Mouse (Mus musculus) hindbrain, embryonic 16.5 days (tissue): ENCODE measurements around the gene Ccl17. TPM values are rescaled to one million over a fixed set of nuclear protein-coding genes. Genes with fewer than 3 reads are reported as not detected.
A peak's percentile ranks its signal among the peaks of the same experiment; 100 is the strongest.

ENCODE experiments used
- ATAC-seq: fragments of 200-750 bp; cut with Nextera tagmentation; 2 replicates; pipeline ENCODE4 v1.8.0; 2017; ENCODE audit warnings: moderate TSS enrichment, moderate library complexity
- H3K27ac ChIP-seq: fragments of 300-500 bp; sonication (generic); 2 replicates; pipeline ENCODE4 v1.5.1; 2014; ENCODE audit warnings: low read depth, mild to moderate bottlenecking, control low read depth, low read length, moderate library complexity
- H3K27me3 ChIP-seq: fragments of 300-500 bp; sonication (generic); replicated peaks from 2 replicates; pipeline ENCODE4 v1.6.1; 2014; ENCODE audit warnings: low read length; ENCODE audit not compliant: control insufficient read depth, insufficient read depth
- H3K36me3 ChIP-seq: fragments of 300-500 bp; sonication (generic); 2 replicates; pipeline ENCODE4 v1.6.1; 2014; ENCODE audit warnings: mild to moderate bottlenecking, low read length, moderate library complexity, mixed read lengths; ENCODE audit not compliant: control insufficient read depth, insufficient read depth
- H3K4me1 ChIP-seq: fragments of 300-500 bp; sonication (generic); 2 replicates; pipeline ENCODE4 v1.6.1; 2014; ENCODE audit warnings: low read depth, low read length; ENCODE audit not compliant: control insufficient read depth, insufficient read depth
- H3K4me2 ChIP-seq: fragments of 300-500 bp; sonication (generic); 2 replicates; pipeline ENCODE4 v1.6.1; 2014; ENCODE audit warnings: mild to moderate bottlenecking, low read length, control low read depth, moderate library complexity
- H3K4me3 ChIP-seq: fragments of 300-500 bp; sonication (generic); 2 replicates; pipeline ENCODE4 v1.5.1; 2014; ENCODE audit warnings: mild to moderate bottlenecking, low read length, control low read depth, moderate library complexity
- H3K9ac ChIP-seq: fragments of 300-500 bp; sonication (generic); 2 replicates; pipeline ENCODE4 v1.6.1; 2014; ENCODE audit warnings: low read depth, mild to moderate bottlenecking, control low read depth, low read length, moderate library complexity
- H3K9me3 ChIP-seq: fragments of 300-500 bp; sonication (generic); 2 replicates; pipeline ENCODE4 v1.6.1; 2014; ENCODE audit warnings: mild to moderate bottlenecking, low read length, moderate library complexity; ENCODE audit not compliant: control insufficient read depth
- WGBS: fragments of 180-500 bp; shearing (Covaris S2); extraction: QIAGEN DNeasy Blood & Tissue Kit; methylation state at CpG from one replicate; pipeline ENCODE4 v1.1.7; 2014; 5-methylcytosine and 5-hydroxymethylcytosine counted together
- polyA plus RNA-seq: library from polyadenylated mRNA; unstranded; fragments of >200 nt; fragmentation: Nextera tagmentation; extraction: Ambion mirVana; gene quantifications from 2 replicates; pipeline ENCODE4 v1.2.1, GENCODE M21; 2015

Gene Ccl17
- polyA plus RNA-seq, 1 experiment from 2014 or later = 0.79 TPM

GRCm38 (mm10) chr8:94803551-94803950 is 6.7 kb upstream of the Ccl17 start:
- Histone ChIP-seq H3K27me3 (no peaks in the 10 kb centered on the region), H3K36me3 (no peaks in the 10 kb centered on the region), H3K4me1 (no peaks in the 10 kb centered on the region), H3K4me2 (no peak overlapping the region), H3K9me3 (no peaks in the 10 kb centered on the region), H3K27ac (no peak overlapping the region), H3K9ac (no peak overlapping the region), H3K4me3 (no peak overlapping the region)
- no peak for ATAC-seq
- 76% methylated on average over 6 of the region's 6 CpGs for WGBS

DNA sequence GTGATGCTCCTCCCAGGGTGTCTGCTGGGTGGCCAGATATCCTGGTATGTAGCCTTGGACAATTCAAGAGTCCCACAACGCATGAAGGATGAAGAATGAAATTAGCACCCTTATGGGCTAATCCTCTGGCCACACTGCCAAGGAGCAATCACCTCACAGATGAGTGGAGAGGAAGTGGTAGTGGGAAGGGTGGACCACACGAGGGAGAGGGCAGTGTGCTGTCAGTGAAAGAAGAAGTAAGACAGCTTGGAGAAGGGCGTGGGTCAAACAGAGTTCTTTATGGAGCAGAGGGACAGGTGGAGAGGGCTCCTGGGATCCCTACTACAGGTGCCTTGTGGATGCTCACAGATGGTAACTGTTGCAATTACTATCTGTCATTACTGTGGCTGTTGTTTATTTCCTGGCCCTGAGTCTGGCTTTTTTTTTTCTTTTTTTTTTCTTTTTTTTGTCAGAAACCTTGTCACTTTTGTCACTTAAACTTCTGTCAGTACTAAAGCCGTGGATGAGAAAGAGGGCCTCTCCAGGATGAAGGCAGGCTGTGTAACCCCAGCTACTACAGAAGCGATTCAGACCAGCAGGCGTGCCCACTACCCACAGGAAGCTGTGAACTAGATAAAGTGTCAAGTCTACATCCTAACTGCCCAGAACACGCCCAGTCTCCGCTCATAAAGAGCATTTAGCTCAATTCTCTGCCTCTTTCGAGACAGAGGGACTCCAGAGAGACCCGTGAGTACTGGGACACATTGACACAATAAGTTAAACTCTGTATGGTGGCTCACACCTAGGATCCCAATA is 5.5 kb upstream of the Ccl17 start:
- 82% methylated on average over 10 of the region's 10 CpGs for WGBS
- no peaks in the 10 kb centered on the region for H3K36me3 ChIP-seq
- no peaks in the 10 kb centered on the region for H3K4me1 ChIP-seq
- H3K27ac ChIP-seq = no peak overlapping the region
- H3K27me3 ChIP-seq = no peaks in the 10 kb centered on the region
- no peak for ATAC-seq
- H3K9ac ChIP-seq = no peak overlapping the region
- H3K4me3 ChIP-seq = no peak overlapping the region
- H3K9me3 ChIP-seq = no peaks in the 10 kb centered on the region
- H3K4me2 ChIP-seq = no peak overlapping the region

GRCm38 (mm10) chr8:94805811-94806210 is 4.4 kb upstream of the Ccl17 start:
- ATAC-seq = no peak
- no peaks in the 10 kb centered on the region for H3K4me1 ChIP-seq
- no peaks in the 10 kb centered on the region for H3K36me3 ChIP-seq
- no peak overlapping the region for H3K4me3 ChIP-seq
- no peaks in the 10 kb centered on the region for H3K9me3 ChIP-seq
- H3K27me3 ChIP-seq = no peaks in the 10 kb centered on the region
- H3K27ac ChIP-seq = no peak overlapping the region
- WGBS = 51% methylated on average over 4 of the region's 4 CpGs
- no peak overlapping the region for H3K9ac ChIP-seq
- H3K4me2 ChIP-seq = no peak overlapping the region

DNA sequence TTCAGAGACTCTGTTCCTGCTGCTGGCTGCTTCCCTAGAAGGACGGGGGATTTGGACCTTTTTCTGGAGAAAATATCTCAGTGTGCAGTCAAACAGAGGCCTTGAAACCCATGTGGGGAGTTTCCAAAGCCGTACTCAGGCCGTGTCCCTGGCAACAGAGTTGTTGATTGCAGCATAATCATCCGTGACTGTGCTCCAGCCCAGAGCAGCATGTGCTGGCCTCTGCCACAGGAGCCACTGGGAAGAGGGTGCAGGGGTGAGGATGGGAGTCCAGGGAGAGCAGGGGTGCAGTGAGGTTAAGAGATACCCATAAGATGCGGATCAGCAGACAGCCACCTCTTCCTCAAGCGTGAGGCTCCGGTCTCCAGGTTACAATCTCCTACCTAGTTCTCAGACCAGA is 2.7 kb upstream of the Ccl17 start:
- no peak overlapping the region for H3K9ac ChIP-seq
- H3K4me2 ChIP-seq = no peak overlapping the region
- H3K27me3 ChIP-seq = no peaks in the 10 kb centered on the region
- no peaks in the 10 kb centered on the region for H3K36me3 ChIP-seq
- no peaks in the 10 kb centered on the region for H3K9me3 ChIP-seq
- H3K4me3 ChIP-seq = no peak overlapping the region
- no peak for ATAC-seq
- peaks cover 2% of the 10 kb centered on the region for H3K4me1 ChIP-seq
- WGBS = 49% methylated on average over 7 of the region's 7 CpGs
- H3K27ac ChIP-seq = no peak overlapping the region

- ATAC-seq = no peak
- 85% methylated on average over 6 of the region's 6 CpGs for WGBS
- H3K4me1 ChIP-seq = peaks cover 4% of the 10 kb centered on the region
- no peak overlapping the region for H3K4me2 ChIP-seq
- H3K9me3 ChIP-seq = no peaks in the 10 kb centered on the region
- no peaks in the 10 kb centered on the region for H3K27me3 ChIP-seq
- no peaks in the 10 kb centered on the region for H3K36me3 ChIP-seq
- H3K27ac ChIP-seq = no peak overlapping the region
- H3K9ac ChIP-seq = no peak overlapping the region
- no peak overlapping the region for H3K4me3 ChIP-seq
Observed at GRCm38 (mm10) chr8:94808372-94808771, 1.9 kb upstream of the Ccl17 start.

DNA sequence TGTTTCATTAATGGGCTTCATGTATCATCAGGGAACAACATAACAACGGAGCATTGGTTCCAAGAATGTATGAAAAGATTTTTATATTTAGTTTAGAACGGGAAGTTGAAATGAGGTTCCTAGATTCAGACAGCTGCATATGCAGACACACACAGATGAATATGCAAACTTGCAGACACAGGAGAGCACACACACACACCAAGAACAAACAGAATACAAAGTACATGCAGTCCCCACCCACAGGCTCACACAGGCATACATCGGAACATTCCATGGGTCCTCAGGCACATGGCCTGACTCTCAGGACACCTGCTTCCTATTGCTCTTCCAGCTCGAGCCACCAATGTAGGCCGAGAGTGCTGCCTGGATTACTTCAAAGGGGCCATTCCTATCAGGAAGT is 602 bp downstream of the Ccl17 start:
- Histone ChIP-seq H3K27me3 (no peaks in the 10 kb centered on the region), H3K4me1 (peaks cover 4% of the 10 kb centered on the region), H3K4me2 (no peak overlapping the region), H3K27ac (no peak overlapping the region), H3K4me3 (no peak overlapping the region), H3K9me3 (no peaks in the 10 kb centered on the region), H3K36me3 (no peaks in the 10 kb centered on the region), H3K9ac (no peak overlapping the region)
- no peak for ATAC-seq
- WGBS = 86% methylated on average over 5 of the region's 5 CpGs

GRCm38 (mm10) chr8:94811654-94812053 is 1.4 kb downstream of the Ccl17 start:
- Histone ChIP-seq H3K4me3 (no peak overlapping the region), H3K27me3 (no peaks in the 10 kb centered on the region), H3K9me3 (no peaks in the 10 kb centered on the region), H3K4me1 (peaks cover 4% of the 10 kb centered on the region), H3K27ac (no peak overlapping the region), H3K4me2 (no peak overlapping the region), H3K9ac (no peak overlapping the region), H3K36me3 (no peaks in the 10 kb centered on the region)
- no peak for ATAC-seq
- WGBS = 78% methylated on average over 6 of the region's 6 CpGs

DNA sequence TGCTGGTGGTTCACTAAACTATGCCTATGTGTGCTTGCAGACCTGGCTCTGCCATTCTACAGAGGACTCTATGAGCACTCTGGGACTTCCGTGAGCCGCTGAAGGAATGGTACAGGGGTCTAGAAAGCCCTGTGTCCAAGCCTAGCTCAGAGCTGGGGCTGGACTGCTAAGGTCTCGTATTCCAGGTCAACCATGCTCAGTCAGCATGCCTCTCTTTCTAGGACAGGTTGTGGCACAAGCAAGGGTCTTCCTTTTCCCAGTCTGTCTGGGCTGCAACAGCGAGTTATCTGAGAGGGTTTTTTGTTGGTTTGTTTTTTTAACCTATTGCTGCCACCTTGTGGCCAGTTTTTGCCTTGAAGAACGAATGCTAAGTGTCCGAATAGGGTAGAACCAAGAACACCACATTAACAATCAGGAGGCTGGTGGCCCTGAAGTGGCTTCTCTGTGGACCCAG is 2.4 kb downstream of the Ccl17 start:
- 15% methylated on average over 6 of the region's 6 CpGs for WGBS
- Histone ChIP-seq H3K4me1 (peaks cover 4% of the 10 kb centered on the region), H3K27ac (peak overlapping the region; percentile 56; the same call in 1 of the 2 replicates), H3K4me2 (peak overlapping the region; percentile 46), H3K4me3 (no peak overlapping the region), H3K9ac (peak overlapping the region; percentile 28; the same call in 1 of the 2 replicates), H3K27me3 (no peaks in the 10 kb centered on the region), H3K36me3 (no peaks in the 10 kb centered on the region), H3K9me3 (no peaks in the 10 kb centered on the region)
- ATAC-seq = peak; percentile 88

DNA sequence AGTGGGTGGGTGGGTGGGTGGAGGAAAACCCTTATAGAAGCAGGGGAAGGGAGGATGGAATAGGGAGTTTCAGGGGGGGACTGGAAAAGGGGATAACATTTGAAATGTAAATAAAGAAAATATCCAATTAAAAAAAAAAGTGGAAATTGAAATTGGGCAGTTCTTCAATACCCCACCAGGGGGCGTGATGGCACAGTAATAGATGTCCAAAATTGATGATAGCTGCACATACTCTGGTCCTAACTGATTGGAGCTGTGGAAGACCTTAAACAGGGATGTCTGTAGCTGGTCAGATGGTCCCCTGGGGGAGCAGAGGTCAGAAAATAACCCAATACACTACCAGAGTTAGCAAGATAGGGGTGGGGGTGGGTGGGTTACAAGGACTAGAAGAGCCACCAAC is 4.3 kb downstream of the Ccl17 start:
- Histone ChIP-seq H3K36me3 (no peaks in the 10 kb centered on the region), H3K9ac (no peak overlapping the region), H3K27ac (no peak overlapping the region), H3K4me1 (peaks cover 4% of the 10 kb centered on the region), H3K27me3 (no peaks in the 10 kb centered on the region), H3K9me3 (no peaks in the 10 kb centered on the region), H3K4me2 (no peak overlapping the region), H3K4me3 (no peak overlapping the region)
- ATAC-seq = no peak
- 0% methylated on average over 1 of the region's 1 CpGs for WGBS
